Mouse (Mus musculus): ENCODE measurements around the gene Adcy5. TPM values are rescaled to one million over a fixed set of nuclear protein-coding genes. Genes with fewer than 3 reads are reported as not detected.

The Adcy5 gene
- total and polyA plus RNA-seq, 2 experiments: 0.46 to 1.6 TPM

DNA sequence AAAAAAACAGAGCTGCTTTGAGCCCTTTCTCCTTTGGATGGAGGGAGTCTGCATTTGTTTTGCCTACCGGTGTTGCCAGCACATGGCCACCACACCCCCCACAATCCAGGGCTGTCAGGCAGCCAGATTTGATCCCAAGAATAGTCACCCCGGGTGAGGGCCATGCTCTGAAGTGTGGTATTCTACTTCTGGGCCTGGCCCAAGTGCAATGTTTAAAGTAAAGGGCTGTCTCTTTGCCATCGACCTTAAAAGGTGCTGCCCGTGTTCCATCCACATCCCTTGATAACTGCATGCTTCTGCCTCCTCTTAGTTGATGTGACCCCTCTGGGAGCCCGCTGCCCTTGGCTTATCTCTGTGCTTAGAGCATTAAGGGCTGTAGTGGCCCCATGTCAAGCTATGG is 46.6 kb downstream of the Adcy5 start:
- WGBS: 81% methylated on average over 5 of the region's 5 CpGs
- no peak for DNase-seq (ENCODE audit: extremely low read depth, low read depth, low spot score)

DNA sequence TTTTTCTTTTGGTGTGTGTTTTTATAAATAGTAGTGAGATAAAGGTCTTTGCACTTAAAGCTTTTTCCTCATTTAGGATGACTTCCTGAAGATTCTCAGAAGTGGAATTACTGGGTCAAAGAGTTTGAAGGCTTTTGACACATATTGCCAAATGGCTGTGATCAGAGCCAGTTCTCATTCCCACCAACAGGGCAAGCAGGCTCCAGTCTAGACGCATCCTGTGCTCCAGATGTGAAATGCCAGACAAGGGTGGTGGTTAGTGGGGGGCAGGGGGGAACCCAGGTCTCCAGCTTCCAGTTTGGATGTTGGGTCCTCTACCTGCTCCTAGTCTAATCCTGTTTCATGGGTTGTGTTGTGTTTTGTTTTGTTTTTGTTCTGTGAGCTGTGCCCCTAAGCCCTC is 48.8 kb downstream of the Adcy5 start:
- no peak for DNase-seq (ENCODE audit: extremely low read depth, low read depth, low spot score)
- 74% methylated on average over 1 of the region's 1 CpGs for WGBS

More for the DNA sequence above, 46.6 kb downstream of the Adcy5 start:
- Histone ChIP-seq H3K4me3 (ENCODE audit: insufficient read depth, low read depth, low read length) (no peak overlapping the region), H3K79me2 (ENCODE audit: control insufficient read depth, insufficient read depth, low read length) (no peaks in the 10 kb centered on the region), H3K36me3 (ENCODE audit: control insufficient read depth, insufficient read depth, low read length) (no peaks in the 10 kb centered on the region), H3K27ac (replicated peaks; ENCODE audit: insufficient read depth, low read depth, low read length) (no peak overlapping the region), H3K27me3 (ENCODE audit: control insufficient read depth, insufficient read depth, low read length) (no peaks in the 10 kb centered on the region), H3K9ac (ENCODE audit: low read depth, low read length) (no peak overlapping the region), H3K4me1 (ENCODE audit: control insufficient read depth, insufficient read depth, low read length) (peaks cover 3% of the 10 kb centered on the region; the same call in 1 of the 2 replicates)
- no peak for TF ChIP-seq CTCF (IDR thresholded peaks at IDR 0.05; ENCODE audit: low read depth, low read length)
- TF ChIP-seq POLR2A (IDR thresholded peaks at IDR 0.05; ENCODE audit: extremely low read depth, insufficient read depth, low read length): no peak

DNA sequence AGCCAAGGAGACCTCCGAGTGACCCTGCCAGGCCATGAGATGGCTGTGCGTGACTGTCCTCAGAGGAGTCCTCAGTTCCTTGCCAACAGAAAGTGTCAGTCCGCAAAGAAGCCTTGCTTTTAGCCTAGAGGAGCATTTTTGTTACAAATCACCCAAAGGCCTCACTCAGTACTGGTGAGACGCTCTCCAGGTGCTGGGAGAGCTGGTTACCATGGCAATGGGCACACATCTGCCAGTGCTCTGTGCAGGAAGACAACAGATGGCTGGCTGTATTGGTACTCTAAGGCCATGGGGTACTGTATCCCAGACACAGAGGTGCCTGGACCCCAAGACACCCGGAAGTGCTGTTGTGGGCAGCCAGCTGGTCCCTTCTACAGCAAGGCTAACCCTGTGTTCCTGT is 51.0 kb downstream of the Adcy5 start:
- no peak overlapping the region for H3K4me3 ChIP-seq (ENCODE audit: insufficient read depth, low read depth, low read length)
- TF ChIP-seq POLR2A (IDR thresholded peaks at IDR 0.05; ENCODE audit: extremely low read depth, insufficient read depth, low read length) (no peak), CTCF (IDR thresholded peaks at IDR 0.05; ENCODE audit: low read depth, low read length) (no peak)
- 69% methylated on average over 5 of the region's 5 CpGs for WGBS
- H3K36me3 ChIP-seq (ENCODE audit: control insufficient read depth, insufficient read depth, low read length): no peaks in the 10 kb centered on the region
- H3K9ac ChIP-seq (ENCODE audit: low read depth, low read length): no peak overlapping the region
- no peaks in the 10 kb centered on the region for H3K27me3 ChIP-seq (ENCODE audit: control insufficient read depth, insufficient read depth, low read length)
- H3K27ac ChIP-seq (replicated peaks; ENCODE audit: insufficient read depth, low read depth, low read length): no peak overlapping the region
- no peak for DNase-seq (ENCODE audit: extremely low read depth, low read depth, low spot score)
- no peaks in the 10 kb centered on the region for H3K79me2 ChIP-seq (ENCODE audit: control insufficient read depth, insufficient read depth, low read length)
- H3K4me1 ChIP-seq (ENCODE audit: control insufficient read depth, insufficient read depth, low read length): no peaks in the 10 kb centered on the region

More for the DNA sequence above, 48.8 kb downstream of the Adcy5 start:
- Histone ChIP-seq H3K27ac (replicated peaks; ENCODE audit: insufficient read depth, low read depth, low read length) (no peak overlapping the region), H3K9ac (ENCODE audit: low read depth, low read length) (no peak overlapping the region), H3K36me3 (ENCODE audit: control insufficient read depth, insufficient read depth, low read length) (no peaks in the 10 kb centered on the region), H3K27me3 (ENCODE audit: control insufficient read depth, insufficient read depth, low read length) (no peaks in the 10 kb centered on the region), H3K4me1 (ENCODE audit: control insufficient read depth, insufficient read depth, low read length) (peaks cover 3% of the 10 kb centered on the region; the same call in 1 of the 2 replicates), H3K79me2 (ENCODE audit: control insufficient read depth, insufficient read depth, low read length) (no peaks in the 10 kb centered on the region), H3K4me3 (ENCODE audit: insufficient read depth, low read depth, low read length) (no peak overlapping the region)
- no peak for TF ChIP-seq POLR2A (IDR thresholded peaks at IDR 0.05; ENCODE audit: extremely low read depth, insufficient read depth, low read length)
- TF ChIP-seq CTCF (IDR thresholded peaks at IDR 0.05; ENCODE audit: low read depth, low read length): no peak

DNA sequence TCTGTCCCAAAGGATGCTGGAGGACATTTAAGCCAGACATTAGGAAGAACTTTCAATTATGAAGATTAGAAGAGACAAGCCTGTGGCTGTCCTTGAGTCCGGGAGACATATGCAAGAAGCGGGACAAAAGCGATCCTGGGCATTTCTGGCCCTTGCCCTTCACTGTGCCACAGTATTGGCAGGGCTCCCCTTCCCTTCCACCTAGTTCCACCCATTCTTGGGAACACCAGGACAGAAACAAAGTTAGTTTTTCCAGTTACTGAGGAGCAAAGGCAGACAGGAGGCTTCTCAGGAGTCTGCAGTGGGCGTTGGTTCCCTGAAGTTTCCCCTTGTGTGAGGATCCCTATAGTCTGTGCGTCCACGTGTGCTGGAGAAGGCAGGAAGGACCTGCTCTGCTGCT is 51.7 kb downstream of the Adcy5 start:
- no peak for DNase-seq (ENCODE audit: extremely low read depth, low read depth, low spot score)
- no peak overlapping the region for H3K4me3 ChIP-seq (ENCODE audit: insufficient read depth, low read depth, low read length)
- H3K4me1 ChIP-seq (ENCODE audit: control insufficient read depth, insufficient read depth, low read length): no peaks in the 10 kb centered on the region
- 88% methylated on average over 6 of the region's 6 CpGs for WGBS
- no peaks in the 10 kb centered on the region for H3K79me2 ChIP-seq (ENCODE audit: control insufficient read depth, insufficient read depth, low read length)
- no peak for TF ChIP-seq CTCF (IDR thresholded peaks at IDR 0.05; ENCODE audit: low read depth, low read length)
- TF ChIP-seq POLR2A (IDR thresholded peaks at IDR 0.05; ENCODE audit: extremely low read depth, insufficient read depth, low read length): no peak
- no peaks in the 10 kb centered on the region for H3K27me3 ChIP-seq (ENCODE audit: control insufficient read depth, insufficient read depth, low read length)
- H3K9ac ChIP-seq (ENCODE audit: low read depth, low read length): no peak overlapping the region
- no peak overlapping the region for H3K27ac ChIP-seq (replicated peaks; ENCODE audit: insufficient read depth, low read depth, low read length)
- H3K36me3 ChIP-seq (ENCODE audit: control insufficient read depth, insufficient read depth, low read length): no peaks in the 10 kb centered on the region

DNA sequence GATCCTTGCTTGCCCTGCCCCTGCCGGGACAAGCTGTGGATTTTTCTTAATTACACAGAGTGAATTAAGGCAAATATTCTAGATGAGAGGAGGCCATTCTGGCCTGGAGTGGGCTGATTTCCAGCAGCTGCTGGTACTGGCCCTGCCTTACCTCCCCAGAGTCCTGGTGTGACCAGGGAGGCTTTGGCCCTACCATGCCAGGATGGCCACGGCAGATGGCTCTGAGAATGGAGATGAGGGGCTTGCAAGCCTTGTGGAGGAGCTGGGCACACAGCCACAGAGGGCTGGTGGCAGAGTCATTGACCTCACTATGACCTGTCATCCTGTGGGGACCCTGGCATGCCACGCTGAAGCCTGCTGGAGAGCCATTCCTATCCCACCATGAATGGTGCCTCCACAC is 54.1 kb downstream of the Adcy5 start:
- Histone ChIP-seq H3K4me1 (ENCODE audit: control insufficient read depth, insufficient read depth, low read length) (no peaks in the 10 kb centered on the region), H3K27me3 (ENCODE audit: control insufficient read depth, insufficient read depth, low read length) (no peaks in the 10 kb centered on the region), H3K36me3 (ENCODE audit: control insufficient read depth, insufficient read depth, low read length) (no peaks in the 10 kb centered on the region), H3K9ac (ENCODE audit: low read depth, low read length) (no peak overlapping the region), H3K27ac (replicated peaks; ENCODE audit: insufficient read depth, low read depth, low read length) (no peak overlapping the region), H3K79me2 (ENCODE audit: control insufficient read depth, insufficient read depth, low read length) (no peaks in the 10 kb centered on the region), H3K4me3 (ENCODE audit: insufficient read depth, low read depth, low read length) (no peak overlapping the region)
- 66% methylated on average over 3 of the region's 3 CpGs for WGBS
- DNase-seq (ENCODE audit: extremely low read depth, low read depth, low spot score): no peak
- TF ChIP-seq POLR2A (IDR thresholded peaks at IDR 0.05; ENCODE audit: extremely low read depth, insufficient read depth, low read length): no peak
- TF ChIP-seq CTCF (IDR thresholded peaks at IDR 0.05; ENCODE audit: low read depth, low read length): no peak

DNA sequence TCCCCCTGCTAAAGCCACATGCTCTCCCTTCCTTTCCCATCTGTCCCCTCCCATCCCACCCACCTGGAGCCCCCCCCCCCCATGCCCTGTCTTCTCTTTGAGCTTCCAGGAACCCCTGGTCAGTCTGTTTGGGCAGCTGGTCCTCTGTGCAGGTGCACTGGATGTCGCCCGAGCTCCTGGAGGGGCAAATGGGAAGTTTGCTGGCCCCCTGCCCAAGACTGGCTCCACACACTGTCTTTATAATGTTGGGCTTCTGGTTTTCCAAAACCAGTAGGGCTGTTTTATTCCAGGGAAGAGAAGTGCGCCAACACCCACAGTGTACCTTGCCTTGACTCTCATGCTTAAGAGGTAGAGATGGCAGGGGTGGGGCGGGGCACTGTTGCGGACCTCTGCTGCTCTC is 55.1 kb downstream of the Adcy5 start:
- H3K9ac ChIP-seq (ENCODE audit: low read depth, low read length): no peak overlapping the region
- TF ChIP-seq CTCF (IDR thresholded peaks at IDR 0.05; ENCODE audit: low read depth, low read length): no peak
- no peak for TF ChIP-seq POLR2A (IDR thresholded peaks at IDR 0.05; ENCODE audit: extremely low read depth, insufficient read depth, low read length)
- WGBS: 97% methylated on average over 5 of the region's 5 CpGs

More for the DNA sequence above, 55.1 kb downstream of the Adcy5 start:
- H3K27me3 ChIP-seq (ENCODE audit: control insufficient read depth, insufficient read depth, low read length): no peaks in the 10 kb centered on the region
- H3K79me2 ChIP-seq (ENCODE audit: control insufficient read depth, insufficient read depth, low read length): no peaks in the 10 kb centered on the region
- H3K4me1 ChIP-seq (ENCODE audit: control insufficient read depth, insufficient read depth, low read length): no peaks in the 10 kb centered on the region
- H3K27ac ChIP-seq (replicated peaks; ENCODE audit: insufficient read depth, low read depth, low read length): no peak overlapping the region
- no peak overlapping the region for H3K4me3 ChIP-seq (ENCODE audit: insufficient read depth, low read depth, low read length)
- no peak for DNase-seq (ENCODE audit: extremely low read depth, low read depth, low spot score)
- no peaks in the 10 kb centered on the region for H3K36me3 ChIP-seq (ENCODE audit: control insufficient read depth, insufficient read depth, low read length)

Measured in liver, adult 2 months (tissue).